Mouse (Mus musculus): ENCODE data around the gene Plagl2. TPM values are rescaled to one million over a fixed set of nuclear protein-coding genes. Genes with fewer than 3 reads are reported as not detected.

Plagl2 gene
- polyA plus RNA-seq, 1 experiment = 4.3 TPM

GRCm38 (mm10) chr2:153214771-153215259 lies 26.4 kb downstream of the Plagl2 start:
- no peak overlapping the region for H3K27ac ChIP-seq (ENCODE audit: insufficient read depth, low read depth, low read length)
- H3K4me3 ChIP-seq (ENCODE audit: insufficient read depth, low read depth, low read length) = no peak overlapping the region
- no peaks in the 10 kb centered on the region for H3K4me1 ChIP-seq (ENCODE audit: control insufficient read depth, insufficient read depth, low read length)
- H3K27me3 ChIP-seq (replicated peaks; ENCODE audit: control insufficient read depth, insufficient read depth, low read length) = no peaks in the 10 kb centered on the region
- 56% methylated on average over 6 of the region's 6 CpGs for WGBS
- TF ChIP-seq CTCF (conservative IDR thresholded peaks at IDR 0.05; ENCODE audit: insufficient read depth, insufficient read length, low read depth, low read length) (no peak), POLR2A (IDR thresholded peaks at IDR 0.05; ENCODE audit: low read depth, low read length) (no peak)
- no peak for DNase-seq
- H3K36me3 ChIP-seq (ENCODE audit: control insufficient read depth, insufficient read depth, low read length) = no peaks in the 10 kb centered on the region

- Histone ChIP-seq H3K4me3 (ENCODE audit: insufficient read depth, low read depth, low read length) (no peak overlapping the region), H3K36me3 (ENCODE audit: control insufficient read depth, insufficient read depth, low read length) (no peaks in the 10 kb centered on the region), H3K27me3 (replicated peaks; ENCODE audit: control insufficient read depth, insufficient read depth, low read length) (no peaks in the 10 kb centered on the region), H3K4me1 (ENCODE audit: control insufficient read depth, insufficient read depth, low read length) (no peaks in the 10 kb centered on the region), H3K27ac (ENCODE audit: insufficient read depth, low read depth, low read length) (no peak overlapping the region)
- no peak for DNase-seq
- 89% methylated on average over 4 of the region's 4 CpGs for WGBS
- no peak for TF ChIP-seq CTCF (conservative IDR thresholded peaks at IDR 0.05; ENCODE audit: insufficient read depth, insufficient read length, low read depth, low read length)
- TF ChIP-seq POLR2A (IDR thresholded peaks at IDR 0.05; ENCODE audit: low read depth, low read length) = no peak
These were observed 27.9 kb downstream of the Plagl2 start for GRCm38 (mm10) chr2:153213351-153213750.

DNA sequence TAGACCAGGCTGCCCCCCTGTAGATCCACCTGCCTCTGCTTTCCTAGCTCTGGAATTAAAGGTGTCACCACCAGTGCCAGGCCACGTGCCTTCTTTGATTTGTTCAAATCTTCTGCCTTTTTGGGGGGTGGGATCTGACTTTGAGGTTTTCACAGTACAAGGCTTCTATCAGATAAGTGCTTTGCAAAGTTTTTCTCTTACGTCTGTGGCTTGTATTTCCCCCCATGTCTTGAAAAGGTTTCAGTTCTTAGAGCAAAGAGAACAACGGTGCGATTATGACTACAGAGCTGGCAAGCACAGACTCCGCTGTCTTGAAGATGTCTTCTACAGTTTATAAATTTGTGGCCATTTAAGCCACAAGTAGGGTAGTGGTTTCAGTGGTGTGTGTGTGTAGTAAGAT lies 29.8 kb downstream of the Plagl2 start:
- no peak for TF ChIP-seq CTCF (conservative IDR thresholded peaks at IDR 0.05; ENCODE audit: insufficient read depth, insufficient read length, low read depth, low read length)
- TF ChIP-seq POLR2A (IDR thresholded peaks at IDR 0.05; ENCODE audit: low read depth, low read length) = no peak
- Histone ChIP-seq H3K27ac (ENCODE audit: insufficient read depth, low read depth, low read length) (no peak overlapping the region), H3K27me3 (replicated peaks; ENCODE audit: control insufficient read depth, insufficient read depth, low read length) (no peaks in the 10 kb centered on the region), H3K4me3 (ENCODE audit: insufficient read depth, low read depth, low read length) (no peak overlapping the region), H3K36me3 (ENCODE audit: control insufficient read depth, insufficient read depth, low read length) (no peaks in the 10 kb centered on the region), H3K4me1 (ENCODE audit: control insufficient read depth, insufficient read depth, low read length) (no peaks in the 10 kb centered on the region)
- 91% methylated on average over 5 of the region's 5 CpGs for WGBS
- no peak for DNase-seq

GRCm38 (mm10) chr2:153209286-153209685 lies 31.9 kb downstream of the Plagl2 start:
- Histone ChIP-seq H3K4me1 (ENCODE audit: control insufficient read depth, insufficient read depth, low read length) (no peaks in the 10 kb centered on the region), H3K27me3 (replicated peaks; ENCODE audit: control insufficient read depth, insufficient read depth, low read length) (no peaks in the 10 kb centered on the region), H3K4me3 (ENCODE audit: insufficient read depth, low read depth, low read length) (no peak overlapping the region), H3K36me3 (ENCODE audit: control insufficient read depth, insufficient read depth, low read length) (no peaks in the 10 kb centered on the region), H3K27ac (ENCODE audit: insufficient read depth, low read depth, low read length) (no peak overlapping the region)
- DNase-seq = no peak
- TF ChIP-seq POLR2A (IDR thresholded peaks at IDR 0.05; ENCODE audit: low read depth, low read length) (no peak), CTCF (conservative IDR thresholded peaks at IDR 0.05; ENCODE audit: insufficient read depth, insufficient read length, low read depth, low read length) (no peak)
- WGBS = 81% methylated on average over 5 of the region's 5 CpGs

GRCm38 (mm10) chr2:153208149-153208548 lies 33.1 kb downstream of the Plagl2 start:
- H3K27me3 ChIP-seq (replicated peaks; ENCODE audit: control insufficient read depth, insufficient read depth, low read length) = no peaks in the 10 kb centered on the region
- no peak overlapping the region for H3K4me3 ChIP-seq (ENCODE audit: insufficient read depth, low read depth, low read length)
- no peaks in the 10 kb centered on the region for H3K4me1 ChIP-seq (ENCODE audit: control insufficient read depth, insufficient read depth, low read length)
- no peaks in the 10 kb centered on the region for H3K36me3 ChIP-seq (ENCODE audit: control insufficient read depth, insufficient read depth, low read length)
- TF ChIP-seq POLR2A (IDR thresholded peaks at IDR 0.05; ENCODE audit: low read depth, low read length) (no peak), CTCF (conservative IDR thresholded peaks at IDR 0.05; ENCODE audit: insufficient read depth, insufficient read length, low read depth, low read length) (no peak)
- no peak for DNase-seq
- 91% methylated on average over 2 of the region's 2 CpGs for WGBS
- H3K27ac ChIP-seq (ENCODE audit: insufficient read depth, low read depth, low read length) = no peak overlapping the region

DNA sequence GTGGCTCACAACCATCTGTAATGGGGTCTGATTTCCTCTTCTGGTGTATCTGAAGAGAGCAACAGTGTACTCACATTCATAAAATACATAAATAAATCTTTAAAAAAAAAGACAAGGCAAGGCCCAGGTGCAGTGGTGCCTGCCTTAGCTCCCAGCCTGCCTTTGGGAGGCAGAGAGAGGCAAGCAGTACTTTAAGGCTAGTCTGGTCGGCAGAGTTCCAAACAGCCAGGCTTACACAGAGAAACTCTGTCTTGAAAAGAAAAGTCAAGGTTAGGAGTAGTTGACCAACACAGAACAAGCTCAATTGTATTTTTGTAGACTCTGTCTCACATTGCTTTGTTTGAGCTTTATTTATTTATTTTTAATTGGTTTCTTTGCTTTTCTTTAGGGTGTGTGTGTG lies 38.5 kb downstream of the Plagl2 start:
- TF ChIP-seq CTCF (conservative IDR thresholded peaks at IDR 0.05; ENCODE audit: insufficient read depth, insufficient read length, low read depth, low read length) = no peak
- no peak overlapping the region for H3K27ac ChIP-seq (ENCODE audit: insufficient read depth, low read depth, low read length)
- no peaks in the 10 kb centered on the region for H3K27me3 ChIP-seq (replicated peaks; ENCODE audit: control insufficient read depth, insufficient read depth, low read length)
- 89% methylated on average over 1 of the region's 1 CpGs for WGBS
- no peak overlapping the region for H3K4me3 ChIP-seq (ENCODE audit: insufficient read depth, low read depth, low read length)
- H3K36me3 ChIP-seq (ENCODE audit: control insufficient read depth, insufficient read depth, low read length) = no peaks in the 10 kb centered on the region; the same call in 1 of the 2 replicates
- no peak for DNase-seq
- H3K4me1 ChIP-seq (ENCODE audit: control insufficient read depth, insufficient read depth, low read length) = no peaks in the 10 kb centered on the region

- DNase-seq = peak; percentile 8
- WGBS = 84% methylated on average over 2 of the region's 2 CpGs
- H3K36me3 ChIP-seq (ENCODE audit: control insufficient read depth, insufficient read depth, low read length) = no peaks in the 10 kb centered on the region; the same call in 1 of the 2 replicates
These were observed 42.1 kb downstream of the Plagl2 start for GRCm38 (mm10) chr2:153199114-153199513.

More at GRCm38 (mm10) chr2:153199114-153199513, 42.1 kb downstream of the Plagl2 start:
- Histone ChIP-seq H3K27ac (ENCODE audit: insufficient read depth, low read depth, low read length) (no peak overlapping the region), H3K4me3 (ENCODE audit: insufficient read depth, low read depth, low read length) (no peak overlapping the region), H3K4me1 (ENCODE audit: control insufficient read depth, insufficient read depth, low read length) (no peaks in the 10 kb centered on the region), H3K27me3 (replicated peaks; ENCODE audit: control insufficient read depth, insufficient read depth, low read length) (no peaks in the 10 kb centered on the region)
- TF ChIP-seq POLR2A (IDR thresholded peaks at IDR 0.05; ENCODE audit: low read depth, low read length) (no peak), CTCF (conservative IDR thresholded peaks at IDR 0.05; ENCODE audit: insufficient read depth, insufficient read length, low read depth, low read length) (no peak)
